Mouse (Mus musculus) intestine, embryonic 14.5 days (tissue): ENCODE data around the gene Hao1. TPM values are rescaled to one million over a fixed set of nuclear protein-coding genes. Genes with fewer than 3 reads are reported as not detected.

Source experiments
- ATAC-seq: fragments of 200-750 bp; cut with Nextera tagmentation; replicated peaks from 2 replicates; pipeline ENCODE4 v1.8.0; 2017; ENCODE audit warnings: low read depth, moderate number of reproducible peaks, moderate TSS enrichment, moderate library complexity; ENCODE audit not compliant: low FRiP score, low TSS enrichment
- DNase-seq: peaks from one replicate; pipeline ENCODE4 v3.0.0-alpha.2; 2018; ENCODE audit warnings: low spot score
- H3K27ac ChIP-seq: fragments of 300-500 bp; sonication (generic); 2 replicates; pipeline ENCODE4 v1.5.1; 2014; ENCODE audit warnings: low read depth, mild to moderate bottlenecking, control low read depth
- H3K27me3 ChIP-seq: fragments of 300-500 bp; sonication (generic); replicated peaks from 2 replicates; pipeline ENCODE4 v1.6.1; 2014; ENCODE audit warnings: low read length, control low read depth; ENCODE audit not compliant: control insufficient read depth, insufficient read depth
- H3K36me3 ChIP-seq: fragments of 300-500 bp; sonication (generic); 2 replicates; pipeline ENCODE4 v1.6.1; 2014; ENCODE audit warnings: low read length, control low read depth; ENCODE audit not compliant: control insufficient read depth, insufficient read depth
- H3K4me1 ChIP-seq: fragments of 300-500 bp; sonication (generic); replicated peaks from 2 replicates; pipeline ENCODE4 v1.6.1; 2014; ENCODE audit warnings: low read length, control low read depth, mixed read lengths; ENCODE audit not compliant: control insufficient read depth, insufficient read depth
- H3K4me2 ChIP-seq: fragments of 300-500 bp; sonication (generic); 2 replicates; pipeline ENCODE4 v1.6.1; 2014; ENCODE audit warnings: low read length
- H3K4me3 ChIP-seq: fragments of 300-500 bp; sonication (generic); 2 replicates; pipeline ENCODE4 v1.5.1; 2014; ENCODE audit warnings: low read depth, low read length, control low read depth, mixed read lengths
- H3K9ac ChIP-seq: fragments of 300-500 bp; sonication (generic); 2 replicates; pipeline ENCODE4 v1.6.1; 2014; ENCODE audit warnings: mild to moderate bottlenecking, low read length
- H3K9me3 ChIP-seq: fragments of 300-500 bp; sonication (generic); 2 replicates; pipeline ENCODE4 v1.6.1; 2016; ENCODE audit warnings: low read length, control low read depth; ENCODE audit not compliant: control insufficient read depth
- WGBS: fragments of 180-500 bp; shearing (Covaris S2); extraction: QIAGEN DNeasy Blood & Tissue Kit; methylation state at CpG from one replicate; pipeline ENCODE4 v1.1.7; 2014; 5-methylcytosine and 5-hydroxymethylcytosine counted together
- polyA plus RNA-seq: library from polyadenylated mRNA; unstranded; fragments of >200 nt; fragmentation: Nextera tagmentation; extraction: Ambion mirVana; gene quantifications from 2 replicates; pipeline ENCODE4 v1.2.1, GENCODE M21; 2014

Hao1 gene
- not detected in 2 replicates for polyA plus RNA-seq

- ATAC-seq (no peak), DNase-seq (no peak)
- WGBS = 80% methylated on average over 8 of the region's 8 CpGs
- H3K9ac ChIP-seq = no peak within 1 kb of the TSS
- H3K4me2 ChIP-seq = no peak within 1 kb of the TSS
- H3K9me3 ChIP-seq = no peaks in the 10 kb centered on the region
- no peak within 1 kb of the TSS for H3K4me3 ChIP-seq
- no peaks in the 10 kb centered on the region for H3K36me3 ChIP-seq
- H3K4me1 ChIP-seq = no peaks in the 10 kb centered on the region
- no peaks in the 10 kb centered on the region for H3K27me3 ChIP-seq
- H3K27ac ChIP-seq = no peak within 1 kb of the TSS
Observed at GRCm38 (mm10) chr2:134554221-134554727, at the start of gene Hao1. Gene Hao1, minus strand, starts transcription at chr2:134554368.

GRCm38 (mm10) chr2:134591081-134591694, 37.0 kb upstream of the Hao1 start:
- Histone ChIP-seq H3K9me3 (no peaks in the 10 kb centered on the region), H3K4me3 (no peak overlapping the region), H3K9ac (no peak overlapping the region), H3K27me3 (no peaks in the 10 kb centered on the region), H3K4me2 (no peak overlapping the region), H3K4me1 (no peaks in the 10 kb centered on the region), H3K36me3 (0 out of 2 replicates have a peak, but pooled peaks cover 6% of the 10 kb centered on the region), H3K27ac (no peak overlapping the region)
- WGBS = 89% methylated on average over 6 of the region's 6 CpGs
- ATAC-seq (no peak), DNase-seq (no peak)

GRCm38 (mm10) chr2:134585243-134585642, 31.1 kb upstream of the Hao1 start:
- no peaks in the 10 kb centered on the region for H3K27me3 ChIP-seq
- H3K4me1 ChIP-seq = no peaks in the 10 kb centered on the region
- H3K4me2 ChIP-seq = no peak overlapping the region
- DNase-seq (no peak), ATAC-seq (no peak)
- H3K27ac ChIP-seq = no peak overlapping the region
- no peak overlapping the region for H3K4me3 ChIP-seq
- H3K9me3 ChIP-seq = no peaks in the 10 kb centered on the region
- WGBS = 64% methylated on average over 4 of the region's 4 CpGs
- no peaks in the 10 kb centered on the region for H3K36me3 ChIP-seq
- H3K9ac ChIP-seq = no peak overlapping the region

- Histone ChIP-seq H3K9ac (no peak overlapping the region), H3K9me3 (peaks cover 7% of the 10 kb centered on the region; the same call in 1 of the 2 replicates), H3K4me2 (no peak overlapping the region), H3K36me3 (no peaks in the 10 kb centered on the region), H3K27ac (no peak overlapping the region), H3K27me3 (no peaks in the 10 kb centered on the region), H3K4me3 (no peak overlapping the region), H3K4me1 (no peaks in the 10 kb centered on the region)
- ATAC-seq = no peak
- DNase-seq = no peak
- WGBS = 74% methylated on average over 3 of the region's 3 CpGs
Observed at GRCm38 (mm10) chr2:134559422-134559821, 5.3 kb upstream of the Hao1 start.

GRCm38 (mm10) chr2:134552358-134552757, 1.8 kb downstream of the Hao1 start:
- H3K27ac ChIP-seq = no peak overlapping the region
- H3K9me3 ChIP-seq = no peaks in the 10 kb centered on the region
- no peak overlapping the region for H3K4me3 ChIP-seq
- DNase-seq (no peak), ATAC-seq (no peak)
- H3K27me3 ChIP-seq = no peaks in the 10 kb centered on the region
- H3K4me2 ChIP-seq = no peak overlapping the region
- no peak overlapping the region for H3K9ac ChIP-seq
- H3K36me3 ChIP-seq = no peaks in the 10 kb centered on the region
- no peaks in the 10 kb centered on the region for H3K4me1 ChIP-seq

- Histone ChIP-seq H3K4me1 (no peaks in the 10 kb centered on the region), H3K4me3 (no peak overlapping the region), H3K36me3 (no peaks in the 10 kb centered on the region), H3K4me2 (no peak overlapping the region), H3K9ac (no peak overlapping the region), H3K27ac (no peak overlapping the region), H3K9me3 (no peaks in the 10 kb centered on the region), H3K27me3 (no peaks in the 10 kb centered on the region)
- DNase-seq (peak; percentile 71), ATAC-seq (no peak)
- 22% methylated on average over 4 of the region's 4 CpGs for WGBS
Observed at GRCm38 (mm10) chr2:134549770-134550169, 4.4 kb downstream of the Hao1 start.

GRCm38 (mm10) chr2:134545116-134545515, 9.1 kb downstream of the Hao1 start:
- no peak overlapping the region for H3K4me2 ChIP-seq
- H3K9ac ChIP-seq = no peak overlapping the region
- no peaks in the 10 kb centered on the region for H3K9me3 ChIP-seq
- no peak overlapping the region for H3K27ac ChIP-seq
- no peaks in the 10 kb centered on the region for H3K27me3 ChIP-seq
- no peaks in the 10 kb centered on the region for H3K36me3 ChIP-seq
- no peaks in the 10 kb centered on the region for H3K4me1 ChIP-seq
- H3K4me3 ChIP-seq = no peak overlapping the region
- DNase-seq = no peak
- 63% methylated on average over 5 of the region's 5 CpGs for WGBS
- ATAC-seq = no peak

GRCm38 (mm10) chr2:134544321-134545065, 9.7 kb downstream of the Hao1 start:
- WGBS = 81% methylated on average over 8 of the region's 8 CpGs
- no peak overlapping the region for H3K4me3 ChIP-seq
- no peaks in the 10 kb centered on the region for H3K9me3 ChIP-seq
- H3K4me2 ChIP-seq = no peak overlapping the region
- ATAC-seq (no peak), DNase-seq (no peak)
- H3K9ac ChIP-seq = no peak overlapping the region
- H3K4me1 ChIP-seq = no peaks in the 10 kb centered on the region
- no peak overlapping the region for H3K27ac ChIP-seq
- H3K27me3 ChIP-seq = no peaks in the 10 kb centered on the region
- H3K36me3 ChIP-seq = no peaks in the 10 kb centered on the region
